Mouse (Mus musculus) retina, postnatal 1 day (tissue): ENCODE results near the gene Coro2b.

Experiments used
- DNase-seq: peaks from one replicate; pipeline ENCODE4 v3.0.0-alpha.2; 2012

Gene Coro2b

DNA sequence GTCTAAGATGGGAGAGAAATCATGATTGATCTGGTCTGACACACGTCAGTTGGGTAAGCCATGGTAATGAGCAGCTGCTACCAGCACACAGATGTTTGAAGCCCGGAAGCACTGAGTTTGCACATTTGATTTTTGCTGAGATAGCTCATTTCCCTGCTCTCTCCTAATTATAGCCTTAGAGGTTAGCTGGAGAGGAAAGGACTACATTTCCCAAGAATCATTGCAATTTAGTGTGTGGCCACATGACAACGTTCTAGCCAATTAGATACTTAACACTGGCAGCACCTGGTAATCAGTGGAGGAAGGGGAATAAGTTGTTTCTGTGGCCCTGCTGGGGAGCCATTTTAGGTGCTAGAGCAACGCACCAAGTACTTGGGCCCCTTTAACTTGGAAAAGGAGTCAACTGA lies 26.3 kb downstream of the Coro2b start:
- peak; percentile 86 for DNase-seq

DNA sequence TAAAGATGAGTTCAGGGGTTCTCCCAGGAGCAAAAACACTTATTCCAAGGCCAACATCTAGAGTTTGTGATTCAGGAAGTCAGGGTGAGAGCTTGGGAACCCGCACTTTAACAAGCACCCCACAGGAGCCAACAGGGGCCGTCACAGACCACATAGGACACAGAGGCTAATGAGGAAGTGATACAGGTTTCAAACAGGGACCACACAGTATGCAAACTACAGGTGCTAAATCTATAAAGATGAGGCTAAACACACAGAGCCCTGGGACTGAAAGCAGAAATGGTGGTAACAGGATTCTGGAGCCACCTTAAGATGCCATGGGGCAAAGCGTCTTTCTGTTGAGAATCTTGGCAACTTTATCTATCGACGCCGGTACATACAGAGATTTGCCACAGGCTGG lies 27.2 kb downstream of the Coro2b start:
- no peak for DNase-seq

DNA sequence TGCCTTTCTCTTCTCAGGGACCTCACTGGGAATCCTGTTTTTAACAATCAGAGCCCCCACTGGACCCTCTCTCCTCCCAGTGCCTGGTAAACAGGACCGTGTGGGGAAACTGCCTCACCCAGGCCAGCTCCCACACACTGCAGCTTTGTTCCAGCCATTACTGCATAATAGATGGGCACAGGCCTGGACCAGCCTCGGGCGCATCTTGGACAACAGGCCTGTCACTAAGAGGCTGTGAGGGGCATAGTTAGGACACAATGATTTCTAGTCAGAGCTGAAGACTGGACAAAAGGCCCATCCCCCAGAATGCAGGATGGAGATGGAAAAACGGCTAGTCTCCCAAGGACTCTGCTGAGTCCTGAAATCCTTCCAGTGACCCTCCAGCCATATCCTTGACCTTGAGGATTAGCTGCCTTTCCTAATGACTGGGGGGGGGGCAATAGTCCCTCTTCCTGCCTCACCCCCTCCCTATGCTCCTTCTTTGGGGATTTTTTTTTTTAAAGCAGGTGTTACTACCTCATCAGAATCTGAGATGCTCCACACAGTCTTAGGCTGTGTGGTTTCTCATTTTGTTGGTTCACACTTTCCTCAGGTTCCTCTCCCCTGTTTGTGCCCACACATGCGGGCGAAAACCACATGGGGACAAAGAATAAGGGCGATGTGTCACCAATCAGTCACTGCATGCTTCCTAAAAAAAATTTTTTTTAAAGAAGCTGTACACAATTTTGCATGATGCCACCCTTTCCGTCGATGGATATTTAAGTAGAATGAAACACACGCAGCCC lies 27.9 kb downstream of the Coro2b start:
- DNase-seq = peak; percentile 85

DNA sequence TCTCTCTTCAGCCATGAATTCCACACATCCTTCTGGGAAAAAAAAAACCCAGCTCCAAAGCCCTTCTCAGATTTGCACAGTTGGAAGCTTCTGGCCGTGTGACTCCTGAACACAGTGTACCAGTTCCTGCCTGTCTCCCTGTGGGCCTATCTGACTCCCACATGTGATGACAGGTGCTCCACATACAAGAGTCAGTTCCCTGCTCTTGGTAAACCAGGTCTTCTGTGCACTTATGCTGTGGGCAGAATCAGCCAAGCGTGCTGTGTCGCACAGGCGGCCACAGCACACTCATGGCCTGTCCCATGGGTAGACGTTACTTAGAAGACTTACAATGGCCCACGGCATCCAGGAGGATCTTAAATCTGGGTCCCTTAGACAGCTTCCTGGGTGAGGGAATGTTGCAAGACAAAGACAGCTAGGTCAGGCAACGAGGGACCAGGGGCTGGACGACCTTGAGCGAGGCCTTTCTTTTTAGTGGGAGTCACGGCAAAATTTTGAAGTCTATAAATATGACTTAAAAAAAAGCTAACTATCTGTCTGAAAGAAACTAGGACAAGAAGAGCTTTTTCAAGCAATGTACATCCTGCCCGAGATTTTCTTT lies 30.3 kb downstream of the Coro2b start:
- DNase-seq = peak; percentile 45

DNA sequence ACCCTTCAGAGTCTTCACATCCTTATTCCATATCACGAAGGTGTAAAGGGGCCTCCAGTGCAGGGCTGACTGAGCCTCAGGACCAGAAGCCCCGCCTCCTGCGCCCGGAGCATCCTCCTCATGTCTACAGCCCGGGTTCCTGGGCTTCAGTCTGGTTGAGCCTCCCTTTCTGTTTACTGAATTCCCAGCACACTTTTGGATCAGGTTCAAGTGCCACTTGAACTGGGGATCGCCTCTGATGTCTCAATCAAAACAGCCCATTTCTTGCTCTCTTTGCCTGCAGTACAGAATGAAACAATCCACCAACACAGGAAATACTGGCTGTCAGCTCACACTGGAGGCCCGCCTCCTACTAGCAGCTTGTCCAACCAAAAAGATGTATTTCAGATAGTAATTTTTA lies 32.7 kb downstream of the Coro2b start:
- no peak for DNase-seq

DNA sequence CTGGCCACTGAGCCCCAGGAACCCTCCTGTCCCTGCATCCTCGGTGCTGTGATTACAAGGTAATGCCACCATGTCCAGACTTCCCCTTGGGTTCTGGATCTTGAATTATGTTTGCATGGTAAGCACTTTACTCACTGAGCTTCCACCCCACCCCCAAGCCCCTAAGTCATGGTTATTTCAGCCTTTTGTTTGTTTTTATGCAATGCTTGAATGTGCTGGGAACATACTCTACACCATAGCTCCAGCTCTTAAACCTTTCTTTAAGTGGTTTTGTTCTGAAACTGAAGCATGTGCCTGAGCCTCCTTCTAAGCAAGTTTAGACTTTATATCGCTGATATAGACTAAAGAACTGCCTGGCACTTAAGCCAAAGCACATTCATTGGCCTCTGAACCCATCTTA lies 34.5 kb downstream of the Coro2b start:
- no peak for DNase-seq

DNA sequence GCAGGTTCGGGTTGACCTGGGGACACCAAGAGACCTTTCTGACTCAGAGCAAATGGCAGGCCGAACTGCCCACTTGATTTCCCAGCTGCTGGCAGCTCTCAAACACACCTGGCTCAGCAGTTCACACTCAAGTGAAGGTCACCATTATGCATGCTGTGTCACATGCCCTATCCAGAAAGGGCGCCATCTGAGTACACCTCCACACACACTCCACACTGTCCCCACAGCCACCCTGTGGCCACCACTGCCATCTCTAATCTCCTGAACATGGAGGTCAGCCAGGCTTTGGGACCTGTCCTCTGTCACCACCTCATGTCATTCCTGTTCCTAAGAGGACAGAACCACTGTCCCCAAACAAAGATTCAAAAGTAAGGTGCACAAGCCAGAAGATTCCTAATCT lies 35.3 kb downstream of the Coro2b start:
- no peak for DNase-seq

DNA sequence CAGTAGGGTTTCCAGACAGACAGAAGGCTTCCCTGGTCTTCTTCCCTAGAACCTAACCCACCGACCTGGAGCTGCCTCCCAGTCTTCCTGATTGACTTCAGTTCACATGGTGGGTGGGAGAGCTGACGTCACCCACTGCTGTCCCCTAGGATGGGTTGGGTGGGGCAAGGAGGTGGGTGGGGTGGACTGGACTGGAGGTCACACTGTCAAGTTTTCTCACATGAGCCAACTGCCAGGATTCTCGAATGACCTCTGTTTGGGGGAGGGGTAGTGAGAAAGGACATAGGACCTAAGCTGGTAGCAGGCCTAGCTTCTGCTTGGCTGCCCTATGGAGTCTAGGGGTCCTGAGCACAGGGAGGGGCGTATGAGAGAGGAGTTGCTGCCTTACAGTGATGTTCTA lies 36.8 kb downstream of the Coro2b start:
- DNase-seq = no peak

DNA sequence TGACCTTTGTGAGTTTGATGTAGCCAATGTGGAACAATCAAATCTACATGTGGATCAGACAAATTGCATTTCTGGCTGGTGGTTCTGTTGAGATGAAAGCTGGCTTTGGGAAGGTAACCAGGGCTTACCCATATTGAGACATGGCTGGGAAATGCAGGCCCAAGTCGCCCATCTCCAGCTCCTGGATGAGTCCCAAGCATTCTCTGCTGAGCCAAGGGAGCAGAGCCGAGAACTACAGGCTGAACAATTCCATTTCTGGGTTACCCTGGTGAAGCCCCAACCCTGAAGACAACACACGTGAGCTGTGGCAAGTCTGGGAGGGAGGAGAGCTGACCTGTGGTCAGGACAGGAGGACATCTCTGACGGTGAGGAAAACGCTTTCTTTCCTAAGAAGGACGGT lies 37.9 kb downstream of the Coro2b start:
- no peak for DNase-seq

DNA sequence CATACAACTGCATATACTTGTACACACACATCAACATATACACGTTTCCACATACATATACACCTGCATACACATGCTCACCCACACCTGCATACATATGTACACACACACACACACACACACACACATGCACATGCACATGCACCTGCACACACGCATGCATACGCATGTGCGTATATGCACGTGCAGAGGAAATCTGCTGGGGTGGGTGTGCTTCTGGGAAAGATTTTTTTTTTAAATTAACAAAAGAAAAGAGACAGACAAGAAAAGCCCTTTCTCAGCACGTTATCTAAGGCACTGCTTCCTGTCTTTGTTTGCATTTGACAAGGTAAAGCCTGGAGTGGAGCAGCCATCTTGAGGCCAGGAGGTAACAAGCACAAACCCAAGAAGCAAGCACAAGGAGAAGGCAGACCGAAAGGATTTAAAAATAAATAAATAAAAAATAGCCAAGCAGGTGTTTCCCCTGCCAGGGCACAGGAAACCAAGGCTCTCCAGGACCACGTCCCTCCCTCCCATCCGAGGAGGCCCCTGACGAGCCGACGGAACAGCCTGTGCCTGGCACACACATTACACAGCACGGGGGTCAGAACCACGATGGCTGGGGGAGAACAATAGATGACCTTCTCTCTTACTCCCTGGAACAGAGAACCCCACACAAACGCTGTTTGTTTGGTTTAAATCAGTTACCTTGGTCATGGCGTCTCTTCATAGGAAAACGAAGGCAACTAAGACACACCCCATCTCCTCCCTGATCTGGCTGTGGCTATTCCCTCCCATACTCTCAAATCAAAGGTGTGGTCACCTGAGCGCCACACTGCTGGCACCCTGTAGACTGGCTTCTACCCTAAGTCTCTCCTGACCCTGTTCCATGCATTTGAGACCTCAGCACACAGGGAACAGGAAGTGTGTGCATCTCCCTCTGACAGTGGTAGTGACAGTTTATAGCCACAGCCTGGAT lies 39.4 kb downstream of the Coro2b start:
- no peak for DNase-seq

DNA sequence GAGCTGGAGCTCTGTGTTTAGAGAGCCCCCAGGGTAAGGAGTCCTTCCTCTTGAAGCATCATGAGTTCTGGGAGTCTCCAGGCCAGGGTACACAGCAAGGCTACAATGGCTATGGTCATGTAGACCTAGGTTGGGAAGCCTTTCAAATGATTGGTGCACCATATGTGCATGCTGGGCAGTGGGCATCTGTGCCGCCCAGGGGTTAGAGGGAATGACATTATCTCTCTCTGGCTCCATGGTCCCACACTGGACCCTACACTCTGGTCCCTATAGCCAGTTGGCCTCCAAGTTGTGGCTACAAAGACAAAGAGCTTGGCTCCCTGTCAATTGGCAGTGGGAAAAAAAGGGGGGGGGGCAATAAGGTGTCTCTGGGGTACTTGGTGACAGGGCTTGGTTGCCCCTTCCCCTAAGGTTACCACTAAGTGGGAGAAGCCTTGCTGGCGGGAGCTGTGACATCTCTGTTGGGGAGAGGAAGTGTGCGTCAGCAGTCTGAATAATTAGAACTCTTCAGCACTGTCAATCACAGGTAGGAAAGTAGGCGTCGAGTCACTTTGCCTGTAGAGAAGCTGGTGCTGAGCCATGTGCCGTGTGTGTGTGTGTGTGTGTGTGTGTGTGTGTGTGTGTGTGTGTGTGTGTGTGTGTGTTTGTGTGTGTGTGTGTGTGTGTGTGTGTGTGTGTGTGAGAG lies 44.4 kb downstream of the Coro2b start:
- no peak for DNase-seq

DNA sequence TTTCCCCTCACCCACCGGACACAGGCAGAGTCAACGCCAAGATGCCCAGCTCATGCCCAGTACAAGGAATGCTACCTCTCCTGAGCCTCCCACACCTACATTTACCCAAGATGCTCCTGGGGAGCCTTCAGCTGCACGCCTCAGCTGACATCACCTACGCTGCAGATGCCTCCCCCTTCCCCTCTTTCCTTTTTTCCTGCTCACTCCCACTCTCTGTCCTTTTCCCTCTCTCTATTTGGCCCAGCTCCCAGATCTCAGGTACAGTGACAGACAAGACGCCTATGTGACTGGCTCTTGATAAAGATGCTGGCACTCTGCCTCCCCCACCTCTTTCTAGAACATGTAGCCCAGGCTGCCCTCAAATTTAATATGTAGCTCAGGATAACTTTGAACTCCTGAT lies 45.2 kb downstream of the Coro2b start:
- no peak for DNase-seq

DNA sequence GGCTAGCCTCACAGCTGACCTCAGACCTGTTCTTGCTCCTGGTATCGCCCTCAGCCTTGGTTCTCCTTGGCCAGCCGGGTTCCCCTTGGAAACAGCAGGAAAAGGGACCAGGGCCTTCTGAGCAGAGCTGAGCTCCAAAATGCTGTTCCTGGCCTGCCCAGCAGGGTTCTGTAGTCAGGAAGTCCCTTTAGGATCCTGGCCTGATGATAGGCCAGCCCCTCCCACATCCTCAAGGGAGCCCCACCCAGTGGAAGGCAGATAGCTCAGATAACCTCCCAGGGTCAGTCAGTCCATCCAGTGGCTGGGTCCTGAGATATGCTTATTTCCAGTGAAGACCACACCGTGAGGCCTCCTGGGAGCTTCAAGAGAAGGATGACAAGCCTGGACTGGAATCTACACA lies 45.7 kb downstream of the Coro2b start:
- DNase-seq = no peak

DNA sequence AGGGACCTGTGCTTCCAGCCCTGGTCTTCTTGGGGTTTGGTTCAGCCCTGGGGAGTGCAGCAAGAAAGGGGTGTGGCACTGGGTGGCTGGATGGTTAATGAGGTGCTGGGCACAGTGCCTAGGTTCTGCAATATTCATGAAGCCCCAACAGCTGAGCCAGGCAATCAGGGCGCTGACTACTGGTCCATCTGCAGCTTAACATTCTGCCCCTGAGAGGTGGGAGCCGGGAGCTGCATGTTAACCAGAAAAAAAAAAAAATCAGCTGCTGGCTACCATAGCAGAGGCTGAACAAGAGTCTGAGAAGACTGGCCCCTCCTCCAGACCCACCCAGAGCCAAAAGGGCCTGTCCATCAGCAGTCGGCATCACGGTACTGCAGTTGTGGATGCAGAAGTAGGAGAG lies 52.7 kb downstream of the Coro2b start:
- DNase-seq = no peak

DNA sequence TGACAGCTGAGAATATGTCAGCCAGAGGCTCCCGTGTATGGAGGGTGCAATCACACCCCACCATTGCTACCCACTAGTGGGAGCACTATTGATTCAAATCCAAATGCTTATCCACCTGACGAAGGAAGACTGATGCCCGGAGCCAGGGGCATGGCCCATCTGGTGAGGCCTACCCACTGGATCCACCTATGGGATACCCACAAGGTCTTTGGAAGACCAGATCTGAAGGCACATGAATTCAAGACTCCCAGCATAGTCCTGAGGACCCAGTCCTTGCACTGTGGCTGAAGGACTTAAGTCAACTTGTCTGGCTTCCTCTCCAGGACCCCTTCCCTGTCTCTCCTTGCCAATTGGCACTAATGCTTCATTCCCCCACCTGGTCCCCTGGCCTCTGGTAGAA lies 54.1 kb downstream of the Coro2b start:
- no peak for DNase-seq

DNA sequence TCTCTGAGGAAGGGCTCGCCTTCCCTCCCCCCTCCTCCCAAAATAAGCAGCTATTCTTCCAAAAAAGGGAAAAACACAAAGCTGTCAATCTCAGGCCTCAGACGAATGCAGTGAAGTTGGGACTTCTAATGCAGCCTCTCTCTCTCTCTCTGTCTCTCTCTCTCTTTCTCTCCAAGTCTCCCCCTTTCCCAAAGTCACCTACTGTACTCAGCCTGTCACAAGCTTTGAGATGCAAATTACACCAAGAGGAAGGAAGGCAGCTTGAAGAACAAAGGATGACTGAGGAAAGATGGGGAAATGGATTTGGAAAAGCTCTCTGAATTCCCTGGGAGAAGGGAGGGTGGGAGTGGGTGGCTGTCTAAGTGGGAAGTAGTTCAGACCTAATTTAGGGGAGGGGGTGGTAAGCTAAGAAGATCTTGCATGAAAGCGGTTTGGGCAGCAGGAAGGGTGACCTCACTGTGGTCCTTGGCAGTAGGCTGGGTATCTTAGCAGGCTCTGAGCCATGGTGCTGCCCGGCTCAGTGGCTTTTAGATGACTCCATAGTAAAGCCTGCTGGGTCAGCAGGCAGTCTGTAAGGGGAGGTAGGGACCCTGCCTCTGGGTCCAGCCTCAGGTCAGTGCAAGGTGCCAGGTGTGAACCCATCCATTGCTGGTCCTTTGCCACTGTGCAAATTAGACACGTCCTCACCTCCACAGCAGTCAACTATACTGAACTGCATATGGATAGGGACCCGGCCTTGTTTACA lies 55.8 kb downstream of the Coro2b start:
- DNase-seq = no peak

DNA sequence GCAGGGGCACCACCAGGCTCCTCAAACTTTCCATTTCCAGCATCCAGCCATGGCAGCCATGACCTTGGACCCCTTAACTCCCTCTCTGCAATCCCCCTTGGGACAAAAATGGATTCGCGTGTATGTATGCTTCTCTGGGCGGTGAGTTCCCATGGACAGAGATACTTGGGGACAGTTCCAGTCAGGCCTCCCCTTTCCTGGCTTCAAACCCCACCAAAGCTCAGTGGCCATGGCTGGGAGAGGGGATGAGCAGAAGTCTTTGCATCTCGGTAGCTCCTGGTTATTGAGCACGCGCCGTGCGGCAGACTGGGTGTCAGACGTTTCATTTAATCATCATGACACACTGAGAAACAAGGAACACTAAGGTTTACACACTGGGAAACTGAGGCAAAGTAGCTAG lies 56.7 kb downstream of the Coro2b start:
- DNase-seq = no peak

DNA sequence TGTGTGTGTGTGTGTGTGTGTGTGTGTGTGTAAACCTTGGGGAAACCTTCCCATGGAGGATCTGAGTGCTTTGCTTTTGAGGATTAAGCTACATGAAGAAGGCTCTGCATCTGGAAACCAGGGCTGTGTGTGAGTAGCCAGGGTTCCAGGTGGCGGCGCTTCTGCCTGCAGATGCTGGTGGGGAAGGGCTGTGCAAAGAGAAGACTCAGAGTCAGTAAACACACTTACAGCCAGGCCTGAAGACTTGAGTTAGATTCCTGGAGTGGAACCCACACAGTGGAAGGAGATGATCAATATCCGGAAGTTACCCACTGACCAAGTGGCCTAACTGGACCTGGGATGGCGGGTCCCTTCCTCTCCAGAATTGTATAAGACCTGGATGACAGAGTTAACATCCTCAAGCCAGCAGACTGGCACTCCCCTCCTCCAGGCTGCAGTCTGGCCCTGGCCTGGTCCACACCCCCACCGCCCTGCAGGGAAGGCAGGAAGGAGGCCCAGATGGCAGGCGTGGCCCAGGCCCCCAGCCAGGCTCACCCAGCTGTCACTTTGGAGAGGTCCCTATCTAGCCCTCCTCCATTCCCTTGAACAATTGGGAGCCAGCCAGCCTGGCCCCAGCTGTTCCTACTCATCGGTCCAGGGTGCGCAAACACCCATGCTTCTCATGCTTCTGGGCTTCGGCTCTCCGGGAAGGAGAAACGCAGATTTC lies 59.9 kb downstream of the Coro2b start:
- DNase-seq = peak; percentile 87

DNA sequence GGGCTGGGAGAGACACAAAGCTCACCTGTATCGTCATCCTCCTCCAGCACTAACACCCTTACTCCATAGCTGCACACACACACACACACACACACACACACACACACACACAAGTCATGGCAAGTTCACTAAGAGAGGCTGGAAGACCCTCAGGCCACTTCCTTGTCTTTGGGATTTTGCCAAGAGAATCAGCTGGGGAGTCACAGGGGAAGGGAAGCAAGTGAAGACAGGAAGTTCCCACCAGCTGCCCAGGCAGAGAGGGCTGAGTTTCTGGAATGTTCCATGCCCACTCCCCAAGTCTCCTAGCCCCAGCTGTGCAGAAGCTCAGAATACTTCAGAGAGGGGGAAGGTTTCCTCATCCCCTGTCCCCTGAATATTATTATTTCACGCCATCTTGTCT lies 62.6 kb downstream of the Coro2b start:
- DNase-seq = peak; percentile 48

DNA sequence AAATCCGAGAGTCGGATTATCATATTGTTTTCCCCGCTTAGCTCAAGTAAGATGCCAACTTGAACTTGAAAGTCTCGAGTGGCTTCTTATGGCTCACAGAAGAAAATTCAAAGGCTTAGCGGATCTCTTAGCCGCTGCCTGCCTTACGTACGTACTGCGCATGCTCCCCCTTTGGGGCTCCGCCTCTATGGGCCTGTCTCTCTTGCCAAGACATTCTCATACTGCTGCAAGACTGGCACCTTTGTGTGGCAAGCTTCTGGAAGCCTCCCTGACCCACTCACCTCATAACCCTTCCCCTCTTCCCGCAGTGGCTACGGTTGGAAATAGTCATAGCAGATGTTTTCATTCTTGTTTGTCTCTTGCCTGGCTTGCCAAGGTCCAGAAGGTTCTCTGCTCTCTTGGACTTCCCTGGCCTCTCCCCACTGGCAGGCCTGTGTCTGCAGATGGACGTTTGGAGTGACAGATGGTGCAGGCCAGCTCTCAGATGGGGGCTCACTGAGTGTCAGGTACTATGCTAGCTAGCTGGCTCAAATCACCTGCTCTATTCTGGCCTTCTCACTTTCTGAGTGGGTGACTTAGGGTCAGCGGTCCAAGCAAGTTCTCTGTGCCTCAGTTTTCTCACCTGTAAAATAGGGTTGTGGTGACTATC lies 65.2 kb downstream of the Coro2b start:
- peak; percentile 35 for DNase-seq

DNA sequence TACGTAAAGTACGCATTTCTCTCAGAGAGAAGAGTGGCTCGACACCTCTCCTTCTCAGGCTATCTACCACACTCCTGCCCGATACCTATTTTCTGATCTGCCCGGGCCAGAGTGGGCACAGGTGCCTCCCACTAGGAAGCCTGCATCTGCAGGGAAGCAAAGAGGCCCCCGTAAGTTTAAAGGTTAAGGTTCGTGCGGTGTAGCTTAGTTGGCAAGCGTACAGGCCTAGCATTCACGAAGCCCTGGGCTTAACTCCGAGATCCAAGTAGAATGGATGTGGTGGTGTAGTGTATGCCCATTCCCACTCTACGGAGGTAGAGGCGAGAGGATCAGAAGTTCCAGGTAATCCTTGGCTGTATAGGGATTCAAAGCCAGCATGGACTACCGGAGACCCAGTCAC lies 65.8 kb downstream of the Coro2b start:
- DNase-seq = no peak
